Mouse (Mus musculus) retina, embryonic 14.5 days (tissue): ENCODE data around the gene Kctd19.
A peak's percentile ranks its signal among the peaks of the same experiment; 100 is the strongest.

Source experiments
- DNase-seq: peaks from one replicate; pipeline ENCODE4 v3.0.0-alpha.2; 2015; ENCODE audit warnings: low spot score

Kctd19 gene

DNA sequence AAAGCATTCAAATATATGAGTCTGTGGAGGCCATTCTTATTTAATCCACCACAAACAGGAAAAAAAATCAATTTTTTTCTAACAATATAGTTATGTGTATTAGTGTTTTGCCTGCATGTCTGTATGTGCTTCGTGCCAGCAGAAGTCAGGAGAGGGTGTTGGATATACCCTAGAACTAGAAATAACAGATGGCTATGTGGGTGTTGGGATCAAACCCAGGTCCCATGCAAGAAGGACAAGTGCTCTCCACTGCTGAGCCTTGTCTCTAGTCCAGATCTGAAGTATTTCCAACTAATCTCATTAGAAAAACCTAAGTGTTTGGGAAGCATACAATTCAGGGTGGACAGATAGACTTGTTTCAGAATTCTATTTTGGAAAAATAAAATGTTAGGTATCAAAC, 8.7 kb upstream of the Kctd19 start:
- DNase-seq = no peak

DNA sequence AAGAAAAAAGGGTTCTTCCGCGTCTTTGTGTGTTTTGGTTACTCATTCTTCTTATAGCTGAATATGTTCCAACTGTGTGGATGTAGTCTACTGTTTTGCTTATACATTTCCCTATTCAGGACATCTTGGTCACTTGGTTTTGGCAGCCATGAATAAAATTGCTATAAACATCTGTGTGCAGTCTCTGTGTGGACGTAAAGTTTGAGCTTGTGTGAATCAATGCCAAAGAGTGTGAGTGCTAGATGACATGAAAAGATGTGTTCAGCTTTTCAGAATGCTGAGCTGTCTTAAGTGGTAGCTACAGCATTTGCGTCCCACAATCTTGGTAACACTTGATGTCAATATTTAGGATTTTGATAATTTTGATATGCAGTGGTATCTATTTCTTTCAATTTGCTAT, 6.5 kb upstream of the Kctd19 start:
- no peak for DNase-seq

DNA sequence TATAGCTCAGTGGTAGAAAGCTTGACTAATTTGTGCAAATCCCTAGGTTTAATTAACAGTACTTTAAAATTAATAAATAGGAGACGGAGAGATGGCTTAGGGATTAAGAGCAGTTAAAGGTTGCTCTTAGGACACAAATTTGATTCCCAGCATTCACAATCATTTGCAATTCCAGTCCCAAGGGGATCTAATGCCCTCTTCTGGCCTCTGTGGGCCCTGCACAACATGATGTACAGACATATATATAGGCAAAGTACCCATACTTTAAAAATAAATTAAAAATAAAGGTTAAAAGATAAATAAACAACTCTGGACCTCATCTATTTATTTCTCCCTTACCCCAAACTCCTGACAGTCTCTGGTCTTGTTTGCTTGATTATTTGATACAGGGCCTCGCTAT, 5.7 kb upstream of the Kctd19 start:
- no peak for DNase-seq

DNA sequence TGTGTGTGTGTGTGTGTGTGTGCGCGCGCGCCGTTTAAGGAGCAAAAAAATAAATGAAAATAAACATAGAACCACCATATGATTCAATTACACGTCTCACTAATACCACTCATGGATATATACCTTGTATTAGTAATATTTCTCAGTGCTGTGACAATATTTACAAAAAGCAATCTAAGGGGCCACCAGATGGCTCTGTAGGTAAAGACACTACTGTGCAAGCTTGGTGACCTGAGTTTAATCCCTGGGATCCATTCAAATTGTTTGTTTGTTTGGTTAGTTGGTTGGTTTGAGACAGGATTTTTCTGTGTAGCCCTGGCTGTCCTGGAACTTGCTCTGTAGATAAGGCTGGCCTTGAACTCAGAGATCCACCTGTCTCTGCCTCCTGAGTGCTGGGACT, 3.4 kb downstream of the Kctd19 start:
- DNase-seq = no peak

DNA sequence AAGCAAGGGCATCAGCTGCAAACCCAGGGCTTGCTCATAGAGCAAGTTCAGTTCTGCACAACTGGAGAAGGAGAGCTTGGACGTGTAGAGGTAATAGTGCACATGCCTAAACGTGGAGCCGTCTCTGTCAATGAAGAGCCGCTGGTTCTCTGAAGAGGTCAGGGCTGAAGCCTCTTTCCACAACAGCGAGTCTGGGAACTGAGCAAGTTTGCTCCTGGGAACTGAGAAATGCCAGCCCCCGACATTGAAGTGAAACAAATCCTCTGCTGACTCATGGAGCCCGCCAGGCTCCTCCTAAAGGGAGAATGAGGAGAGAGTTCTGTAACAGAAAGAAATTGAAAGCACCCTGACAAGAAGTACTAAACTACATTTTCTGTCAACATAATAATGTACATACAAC, 5.0 kb downstream of the Kctd19 start:
- DNase-seq = no peak

DNA sequence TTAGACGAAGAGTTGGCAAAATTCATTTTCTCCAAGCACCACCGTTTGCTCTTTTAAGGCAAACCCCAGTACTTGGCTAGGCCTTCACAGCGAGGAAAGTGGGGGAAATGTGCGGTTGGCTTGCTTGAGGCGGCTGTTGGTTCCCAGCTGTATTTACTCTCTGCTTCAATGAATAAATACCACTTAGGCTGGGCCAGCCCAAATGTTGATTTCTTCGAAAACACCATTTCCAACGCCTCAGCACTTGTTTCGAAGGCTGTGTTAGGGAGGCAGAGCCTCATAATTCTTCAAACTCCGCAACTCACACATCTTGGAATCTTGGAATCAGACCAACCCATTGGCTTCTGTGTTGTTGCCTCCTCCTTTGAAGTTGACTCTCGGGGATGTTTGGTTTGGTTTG, 6.9 kb downstream of the Kctd19 start:
- no peak for DNase-seq

DNA sequence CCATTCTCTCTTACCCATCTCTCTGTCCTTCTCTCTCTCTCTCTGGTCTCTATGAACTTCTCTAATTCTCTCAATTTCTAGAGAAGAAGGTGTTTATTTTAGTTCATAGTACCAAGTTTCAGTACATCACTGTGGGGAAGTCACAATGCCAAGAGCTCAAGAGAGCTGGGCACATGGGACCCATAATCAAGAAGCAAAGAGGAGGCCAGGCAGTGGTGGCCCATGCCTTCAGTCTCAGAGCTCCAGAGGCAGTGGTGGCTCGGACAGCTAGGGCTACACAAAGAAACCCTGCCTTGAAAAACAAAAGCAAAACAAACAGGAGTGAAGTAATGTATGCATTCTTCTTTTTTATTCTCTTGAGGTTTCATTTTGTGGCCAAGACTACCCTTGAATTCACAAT, 8.8 kb downstream of the Kctd19 start:
- DNase-seq = no peak

DNA sequence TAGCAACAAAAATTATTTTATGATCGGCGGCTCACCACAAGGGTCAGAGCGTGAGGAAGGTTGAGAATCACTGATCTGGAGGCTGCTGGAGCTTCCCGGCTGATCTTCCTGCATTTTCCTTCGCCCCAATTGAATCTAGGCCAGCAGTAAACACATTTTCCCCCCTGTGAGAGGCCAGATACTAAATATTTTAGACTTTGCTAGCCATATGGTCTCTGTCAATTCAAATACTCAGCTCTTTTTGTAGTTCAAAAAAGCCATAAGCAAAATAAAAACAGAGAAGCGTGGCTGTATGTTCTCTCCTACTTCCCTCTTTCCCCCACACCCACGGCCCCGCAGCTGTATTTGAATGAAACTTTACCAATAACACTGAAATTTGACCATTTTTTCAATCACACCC, 9.8 kb downstream of the Kctd19 start:
- DNase-seq = no peak

DNA sequence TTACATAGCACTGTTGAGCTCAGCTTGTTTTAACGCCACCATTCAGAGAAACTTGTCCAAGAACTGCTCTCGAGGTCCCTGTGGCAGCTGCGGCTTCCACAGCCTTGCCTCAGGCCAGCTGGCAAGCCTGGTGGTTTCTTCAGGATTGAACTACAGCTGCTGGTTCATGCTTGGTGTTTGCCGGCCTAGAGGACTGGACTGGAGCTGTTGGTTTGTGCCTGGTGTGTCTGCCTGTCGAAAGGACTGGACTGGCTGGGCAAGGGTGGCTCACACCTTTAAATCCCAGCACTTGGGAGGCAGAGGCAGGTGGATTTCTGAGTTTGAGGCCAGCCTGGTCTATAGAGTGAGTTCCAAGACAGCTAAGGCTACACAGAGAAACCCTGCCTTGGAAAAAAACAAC, 13.3 kb downstream of the Kctd19 start:
- DNase-seq = no peak

DNA sequence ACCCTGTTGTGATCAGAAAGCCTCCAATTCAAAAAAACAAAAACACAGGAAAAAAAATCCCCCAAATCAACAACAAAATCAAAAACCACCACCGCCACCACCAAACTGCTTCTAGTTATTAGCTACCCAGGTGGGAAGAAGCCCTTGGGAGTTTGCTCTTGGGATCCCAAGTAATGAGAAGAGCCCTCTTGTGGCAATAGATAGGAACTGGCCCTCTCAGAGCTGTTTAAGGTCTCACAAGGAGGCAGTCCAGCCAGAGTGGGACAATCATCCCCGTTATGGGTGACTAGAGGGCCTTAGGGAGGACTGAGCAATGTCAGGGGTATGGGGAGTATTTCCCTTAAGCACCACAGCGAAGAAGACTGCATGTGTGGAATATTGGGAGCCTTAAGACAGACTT, 15.6 kb downstream of the Kctd19 start:
- DNase-seq = peak; percentile 77

DNA sequence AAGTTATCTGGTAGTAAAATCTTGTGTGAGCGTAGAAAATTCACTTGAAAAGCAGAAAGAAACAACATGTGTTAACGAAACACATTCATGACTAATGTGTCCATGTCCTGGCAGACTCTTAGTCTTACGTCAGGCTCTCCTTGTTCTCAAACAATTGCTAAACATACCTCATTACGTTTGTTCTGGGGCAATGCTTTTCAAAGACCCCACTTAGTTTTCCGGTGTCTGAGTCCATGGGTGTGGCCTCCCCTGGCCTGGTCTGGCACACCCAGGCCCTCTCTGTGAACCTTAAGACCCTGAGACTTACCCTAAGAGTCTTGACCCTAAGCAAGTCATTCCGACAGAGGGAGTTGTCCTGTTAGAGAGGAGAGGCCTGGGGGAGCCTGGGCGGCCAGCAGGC, 19.4 kb downstream of the Kctd19 start:
- no peak for DNase-seq

DNA sequence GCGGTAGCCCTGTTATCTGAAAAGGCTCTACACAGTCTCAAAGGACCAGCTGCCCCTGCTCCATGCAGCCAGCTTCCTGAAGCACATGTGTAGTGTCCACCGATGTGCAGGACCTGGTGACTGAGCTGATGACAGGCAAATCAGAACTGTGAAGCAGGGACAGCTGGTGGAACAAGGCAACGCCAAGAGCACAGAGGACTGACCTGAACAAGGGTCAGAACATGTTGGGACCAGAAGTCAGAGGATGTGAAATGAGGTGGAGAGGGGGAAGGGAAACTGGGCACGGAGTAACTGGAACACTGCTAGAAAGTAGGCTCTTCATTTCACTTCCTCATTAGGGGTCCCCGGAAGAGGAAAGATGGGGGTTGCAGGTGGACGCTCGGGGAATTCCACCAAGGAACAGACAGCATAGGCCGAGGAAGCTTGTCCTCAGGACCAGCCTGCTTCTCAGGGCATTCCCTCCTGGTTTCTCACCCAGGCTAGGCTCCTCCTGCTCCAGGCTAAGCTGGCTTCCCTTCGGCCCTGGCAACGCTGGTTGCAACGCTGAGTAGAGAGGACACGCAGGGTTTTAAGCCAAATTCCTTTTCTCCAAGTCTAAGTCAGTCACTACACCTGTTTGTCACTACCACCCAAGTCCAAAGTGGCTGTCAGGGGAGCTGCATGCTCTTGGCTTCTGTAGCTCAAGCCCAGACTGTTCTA, 20.1 kb downstream of the Kctd19 start:
- no peak for DNase-seq

DNA sequence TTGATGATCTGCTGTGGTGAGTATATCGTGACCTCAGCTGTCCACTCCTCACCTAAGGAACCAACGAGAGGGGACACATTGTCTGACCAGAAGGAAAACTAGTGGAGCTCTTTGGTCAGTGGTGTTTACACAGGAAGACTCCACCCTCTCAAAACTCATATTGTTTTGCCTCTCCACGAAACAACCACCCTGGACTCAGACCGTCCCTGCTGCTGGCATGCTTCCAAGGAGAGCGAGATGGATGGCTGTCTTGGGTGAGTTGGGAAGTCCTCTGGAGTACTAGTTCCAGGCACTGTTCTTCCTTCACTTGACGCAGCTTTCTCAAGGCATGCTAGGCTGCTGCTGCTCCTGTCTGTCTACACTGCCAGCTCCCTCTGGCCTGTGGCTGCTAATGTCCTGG, 24.2 kb downstream of the Kctd19 start:
- no peak for DNase-seq

DNA sequence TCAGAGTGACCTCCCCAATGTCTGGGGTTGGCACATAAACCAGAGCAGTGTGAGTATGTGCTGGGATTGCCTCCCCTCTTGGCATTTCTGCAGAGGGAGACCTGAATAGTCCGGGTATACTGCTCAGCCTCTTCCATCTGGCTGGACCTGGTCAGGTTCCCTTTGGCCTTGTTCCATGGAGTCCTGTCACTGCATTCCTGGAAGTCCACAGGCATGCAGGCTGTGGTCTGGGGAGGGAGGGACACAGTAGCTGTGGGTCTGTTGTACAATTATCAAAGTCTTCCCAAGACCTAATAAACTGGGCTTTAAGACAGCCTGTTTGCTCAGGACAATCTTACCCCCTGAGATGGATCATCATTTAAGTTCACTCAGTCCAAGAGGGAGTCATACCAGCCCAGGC, 26.2 kb downstream of the Kctd19 start:
- no peak for DNase-seq

DNA sequence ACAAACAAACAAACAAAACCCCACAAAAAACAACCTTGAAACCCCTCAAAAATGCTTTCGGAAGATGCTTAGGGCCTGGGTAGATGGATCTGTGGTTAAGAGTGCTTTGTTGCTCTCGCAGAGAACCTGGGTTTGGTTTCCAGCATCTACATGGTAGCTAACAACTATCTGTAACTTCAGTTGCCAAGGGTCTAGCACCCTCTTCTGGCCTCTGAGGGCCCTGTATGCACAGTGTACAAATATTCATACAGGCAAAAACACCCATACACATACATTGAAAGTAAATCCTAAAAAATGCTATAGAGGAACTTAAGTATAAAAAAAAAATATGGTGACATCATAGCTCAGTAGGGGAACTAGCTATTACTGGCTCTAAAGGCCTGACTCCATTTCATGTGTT, 29.2 kb downstream of the Kctd19 start:
- DNase-seq = no peak

DNA sequence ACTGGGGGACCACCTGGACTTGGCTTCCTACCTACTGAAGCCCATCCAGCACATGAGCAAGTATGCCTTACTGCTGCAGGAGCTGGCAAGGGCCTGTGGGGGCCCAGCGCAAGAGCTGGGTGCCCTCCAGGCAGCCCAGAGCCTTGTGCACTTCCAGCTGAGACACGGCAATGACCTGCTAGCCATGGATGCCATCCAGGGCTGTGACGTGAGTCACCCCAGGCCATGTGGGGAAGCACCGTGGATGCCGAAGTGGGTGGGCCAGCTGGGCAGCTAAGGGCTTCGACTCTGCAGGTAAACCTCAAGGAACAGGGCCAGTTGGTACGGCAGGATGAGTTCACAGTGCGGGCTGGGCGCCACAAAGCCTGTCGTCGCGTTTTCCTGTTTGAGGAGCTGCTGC, 33.0 kb downstream of the Kctd19 start:
- no peak for DNase-seq

DNA sequence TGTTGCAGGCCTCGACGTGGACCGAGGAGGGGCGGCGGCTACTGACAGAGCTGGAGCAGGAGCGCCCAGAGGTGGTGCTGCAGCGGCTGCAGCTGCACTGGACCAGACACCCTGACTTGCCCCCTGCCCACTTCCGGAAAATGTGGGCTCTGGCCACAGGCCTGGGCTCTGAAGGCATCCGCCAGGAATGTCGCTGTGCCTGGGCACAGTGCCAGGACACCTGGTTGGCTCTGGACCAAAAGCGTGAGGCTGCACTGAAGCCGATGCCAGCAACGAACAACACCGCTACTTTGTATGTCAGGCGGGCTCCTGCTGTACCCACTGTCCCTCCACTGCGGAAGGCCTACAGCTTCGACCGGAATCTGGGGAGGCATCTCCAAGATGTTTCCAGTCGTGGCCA, 34.6 kb downstream of the Kctd19 start:
- DNase-seq = no peak

DNA sequence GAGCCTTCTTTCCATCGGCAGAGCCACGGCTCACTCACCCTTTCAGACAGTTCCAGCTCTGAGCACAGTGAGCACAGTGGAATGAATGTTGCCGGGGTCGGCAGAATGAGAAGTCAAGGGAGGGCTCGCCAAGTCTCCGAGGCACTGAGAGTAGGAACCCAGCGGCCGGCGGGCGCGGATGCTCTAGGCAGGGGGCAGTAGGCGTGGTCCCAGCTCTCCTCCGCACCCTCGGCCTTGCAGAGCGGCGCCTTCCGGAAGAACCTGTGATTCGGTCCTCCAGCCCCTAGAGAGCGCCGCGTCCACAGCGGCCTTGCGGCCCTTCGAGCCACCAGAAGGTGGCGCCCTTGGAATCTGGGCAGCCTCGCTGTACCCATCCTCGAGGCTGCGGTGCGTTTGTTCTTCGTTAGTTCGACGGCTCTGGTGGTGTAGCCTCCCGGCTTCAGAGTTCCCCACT, 38.8 kb downstream of the Kctd19 start:
- peak; percentile 59 for DNase-seq

DNA sequence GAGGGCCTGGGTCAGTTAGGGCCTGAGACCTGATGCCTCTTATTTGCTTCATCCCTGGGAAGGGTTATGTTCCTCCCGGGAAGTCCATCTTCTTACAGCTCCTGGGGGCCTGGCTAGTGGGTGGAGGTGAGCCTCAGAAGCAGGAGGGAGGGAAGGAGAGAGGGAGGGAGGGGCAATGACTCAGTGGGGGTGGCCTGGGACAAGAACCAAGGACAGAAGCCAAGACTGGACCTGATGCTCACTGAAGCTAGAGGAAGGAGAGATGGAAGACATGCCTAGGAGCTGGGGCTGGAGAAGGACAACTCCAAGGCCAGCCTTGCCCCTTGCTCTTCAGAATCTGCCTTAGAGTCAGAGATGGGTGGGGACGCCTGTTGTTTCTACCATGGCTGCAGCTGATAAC, 40.3 kb downstream of the Kctd19 start, which contains the start of gene Plekhg4:
Plekhg4 (plus strand) TSS at position 243 of the 400 bp plus-strand sequence.
- no peak for DNase-seq

DNA sequence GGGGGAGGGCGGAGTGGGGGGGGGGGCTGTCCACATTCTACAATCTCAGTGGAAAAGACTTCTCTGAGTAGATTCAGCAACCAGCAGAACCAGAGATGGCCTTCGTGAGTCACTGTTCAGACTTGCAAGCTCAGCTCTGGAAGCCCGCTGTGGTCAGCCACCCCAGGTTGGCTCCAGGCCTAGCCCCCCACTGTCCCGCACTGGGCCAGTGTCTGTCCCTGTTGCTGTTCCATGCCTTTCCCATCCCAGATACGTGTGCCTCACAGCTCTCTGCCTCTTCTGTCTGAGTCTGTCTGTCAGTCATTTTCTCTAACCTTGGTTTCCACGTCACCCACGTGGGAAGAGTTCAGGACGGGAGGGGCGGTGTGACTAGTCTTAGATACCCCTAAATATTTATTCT, 40.8 kb downstream of the Kctd19 start:
- DNase-seq = no peak

DNA sequence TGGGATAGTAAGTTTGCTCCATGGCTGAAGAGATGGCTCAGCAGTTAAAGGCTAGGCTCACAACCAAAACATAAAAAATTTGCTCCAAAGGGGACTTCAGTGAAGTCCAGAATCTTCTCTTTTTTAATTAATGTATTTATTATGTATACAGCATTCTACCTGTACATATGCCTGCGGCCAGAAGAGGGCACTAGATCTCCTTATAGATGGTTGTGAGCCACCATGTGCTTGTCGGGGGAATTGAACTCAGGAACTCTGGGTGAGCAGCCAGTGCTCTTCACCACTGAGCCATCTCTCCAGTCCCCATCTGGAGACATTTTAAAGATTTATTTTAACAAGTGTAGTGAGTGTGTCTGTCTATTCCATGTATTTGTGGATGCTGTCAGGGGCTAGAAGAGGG, 46.2 kb downstream of the Kctd19 start:
- peak; percentile 31 for DNase-seq

DNA sequence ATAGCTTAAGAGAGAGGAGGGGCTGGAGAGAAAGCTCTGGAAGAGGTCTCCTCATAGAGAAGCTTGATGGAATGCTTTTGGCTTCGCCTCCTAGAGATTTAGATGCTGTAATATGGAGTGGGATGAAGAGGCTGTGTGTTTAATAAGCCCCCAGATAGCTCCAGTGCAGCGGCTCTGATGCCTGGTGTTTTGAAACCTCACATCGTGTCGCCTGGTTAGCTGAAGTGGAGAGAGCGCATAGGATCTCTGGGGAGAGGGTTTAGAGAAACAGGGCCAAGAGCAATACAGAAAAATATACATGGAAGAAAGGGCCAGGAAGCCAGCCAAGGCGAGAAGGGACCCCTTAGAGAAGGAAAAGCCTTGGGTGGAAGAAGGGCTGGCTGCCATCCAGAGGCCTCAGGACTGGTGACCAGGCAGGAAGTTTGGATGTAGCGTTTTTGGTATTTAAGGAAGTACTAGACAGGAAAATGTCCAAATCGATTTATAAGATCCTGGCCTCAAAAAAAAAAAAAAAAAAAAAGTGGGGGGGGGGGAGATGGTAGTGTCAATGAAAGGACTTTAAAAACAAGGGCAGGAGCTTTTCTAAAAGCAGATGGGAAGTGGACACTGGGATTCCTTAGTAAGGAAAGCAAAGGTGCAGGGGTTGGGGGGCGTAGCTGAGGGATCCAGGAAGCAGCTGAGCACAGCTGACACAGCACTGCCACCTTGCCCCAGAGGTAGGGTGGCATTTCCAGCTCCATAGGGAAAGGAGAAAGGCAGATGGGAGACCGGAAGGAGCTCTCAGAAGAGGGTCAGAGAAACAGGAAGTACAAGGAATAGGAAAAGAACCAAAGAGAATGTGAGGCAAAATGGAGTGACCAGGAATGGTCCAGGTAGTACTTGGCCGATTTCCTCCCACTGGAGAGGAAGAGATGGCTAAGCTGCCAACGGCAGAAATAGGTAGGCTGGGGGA, 51.3 kb downstream of the Kctd19 start:
- DNase-seq = no peak

DNA sequence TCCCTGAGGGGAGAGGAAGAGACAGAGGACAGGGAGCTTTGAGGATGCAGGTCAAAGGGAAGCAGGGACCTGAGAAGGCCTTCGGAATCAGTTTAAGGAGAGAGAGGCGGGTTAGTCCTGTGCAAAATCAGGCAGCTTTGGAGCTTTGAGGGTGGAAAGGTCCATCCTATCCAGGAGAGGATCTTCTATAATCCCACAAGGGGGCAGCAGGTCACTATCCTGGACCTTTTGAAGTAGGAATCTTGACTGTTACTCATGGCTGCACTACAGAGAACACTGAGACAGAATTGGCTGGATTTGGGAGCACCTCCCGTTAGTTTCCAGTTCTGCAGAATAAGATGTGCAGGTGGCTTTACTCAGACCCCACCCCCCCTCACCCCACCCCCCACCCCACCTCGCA, 53.7 kb downstream of the Kctd19 start:
- peak; percentile 79 for DNase-seq
